Mouse (Mus musculus): ENCODE results near the gene Tmem91. TPM values are rescaled to one million over a fixed set of nuclear protein-coding genes. Genes with fewer than 3 reads are reported as not detected.
A peak's percentile ranks its signal among the peaks of the same experiment; 100 is the strongest.

Tmem91 gene
- polyA plus RNA-seq, 1 experiment from 2014 or later: 9.7 TPM

GRCm38 (mm10) chr7:25619722-25619991, 55.3 kb downstream of the Tmem91 start:
- Histone ChIP-seq H3K4me1 (replicated peaks) (peaks cover 8% of the 10 kb centered on the region), H3K36me3 (peaks cover 21% of the 10 kb centered on the region), H3K9ac (replicated peaks) (peak overlapping the region; percentile 56; the same call in 1 of the 2 replicates), H3K4me2 (replicated peaks) (peak overlapping the region; percentile 63), H3K27me3 (no peaks in the 10 kb centered on the region), H3K9me3 (no peaks in the 10 kb centered on the region), H3K4me3 (replicated peaks) (peak overlapping the region; percentile 56), H3K27ac (no peak overlapping the region)
- no peak for ATAC-seq
- WGBS: 23% methylated on average over 5 of the region's 5 CpGs

Other genes starting within 250 kb of the Tmem91 start
- gene Ceacam1, start 197.6 kb downstream of the Tmem91 start, polyA plus RNA-seq (2015; fragmentation: Nextera tagmentation; extraction: Ambion mirVana): 0.34 and 0.43 TPM in 2 replicates
- not detected in 2 replicates for gene Ceacam2, start 135.3 kb downstream of the Tmem91 start, polyA plus RNA-seq (2015; fragmentation: Nextera tagmentation; extraction: Ambion mirVana)
- not detected in 2 replicates for gene Erich4, start 59.3 kb downstream of the Tmem91 start, polyA plus RNA-seq (2015; fragmentation: Nextera tagmentation; extraction: Ambion mirVana)
- gene Dmac2, start 55.8 kb downstream of the Tmem91 start, polyA plus RNA-seq (2015; fragmentation: Nextera tagmentation; extraction: Ambion mirVana): 31.5 and 34.2 TPM in 2 replicates
- gene B3gnt8, start 48.5 kb downstream of the Tmem91 start, polyA plus RNA-seq (2015; fragmentation: Nextera tagmentation; extraction: Ambion mirVana): 0.55 and 0.57 TPM in 2 replicates
- 47.9 and 50.5 TPM in 2 replicates for gene Bckdha, start 16.2 kb downstream of the Tmem91 start, polyA plus RNA-seq (2015; fragmentation: Nextera tagmentation; extraction: Ambion mirVana)
- gene Exosc5, start 16.0 kb downstream of the Tmem91 start, polyA plus RNA-seq (2015; fragmentation: Nextera tagmentation; extraction: Ambion mirVana): 44.2 and 44.8 TPM in 2 replicates
- 40.3 and 41.4 TPM in 2 replicates for gene B9d2, start 5.6 kb upstream of the Tmem91 start, polyA plus RNA-seq (2015; fragmentation: Nextera tagmentation; extraction: Ambion mirVana)
- 0.59 and 1.2 TPM in 2 replicates for gene Tgfb1, start 11.8 kb upstream of the Tmem91 start, polyA plus RNA-seq (2015; fragmentation: Nextera tagmentation; extraction: Ambion mirVana)
- 29.9 and 35.9 TPM in 2 replicates for gene Ccdc97, start 43.9 kb upstream of the Tmem91 start, polyA plus RNA-seq (2015; fragmentation: Nextera tagmentation; extraction: Ambion mirVana)
- gene Hnrnpul1, start 79.6 kb upstream of the Tmem91 start, polyA plus RNA-seq (2015; fragmentation: Nextera tagmentation; extraction: Ambion mirVana): 53.5 and 56.2 TPM in 2 replicates
- gene Axl, start 113.5 kb upstream of the Tmem91 start, polyA plus RNA-seq (2015; fragmentation: Nextera tagmentation; extraction: Ambion mirVana): 17.5 and 18.9 TPM in 2 replicates
- gene Cyp2s1, start 141.7 kb upstream of the Tmem91 start, polyA plus RNA-seq (2015; fragmentation: Nextera tagmentation; extraction: Ambion mirVana): 0.84 and 1.0 TPM in 2 replicates
- gene Cyp2b10, start 222.5 kb upstream of the Tmem91 start, polyA plus RNA-seq (2015; fragmentation: Nextera tagmentation; extraction: Ambion mirVana): not detected in 2 replicates